Mouse (Mus musculus): ENCODE measurements around the gene Zc3h12c.

The Zc3h12c gene

DNA sequence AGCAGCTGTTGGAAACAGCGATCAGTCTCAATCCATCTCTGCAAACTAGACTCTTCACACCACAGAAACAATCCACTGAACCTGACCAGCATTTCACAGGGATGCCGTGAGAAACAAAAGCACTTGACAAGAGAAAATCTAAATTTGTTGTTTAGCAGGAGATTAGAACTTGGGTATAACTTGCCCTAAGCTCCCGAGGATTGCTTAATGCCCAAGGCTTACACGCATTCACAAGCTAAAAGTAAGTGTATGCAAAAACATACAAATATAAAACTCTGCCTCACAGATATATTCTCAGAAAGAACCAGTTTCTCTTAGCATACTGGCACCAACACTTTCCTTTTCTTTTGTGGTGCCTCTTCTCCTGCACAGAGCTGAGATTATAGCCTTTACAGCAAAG lies 19.5 kb downstream of the Zc3h12c start:
- no peak for TF ChIP-seq GATA4 (IDR thresholded peaks at IDR 0.05; ENCODE audit: insufficient replicate concordance, low read length)

GRCm38 (mm10) chr9:52148311-52148710 lies 20.1 kb downstream of the Zc3h12c start:
- no peak for TF ChIP-seq GATA4 (IDR thresholded peaks at IDR 0.05; ENCODE audit: insufficient replicate concordance, low read length)

- TF ChIP-seq GATA4 (IDR thresholded peaks at IDR 0.05; ENCODE audit: insufficient replicate concordance, low read length) = no peak
Measured at GRCm38 (mm10) chr9:52146241-52146640, 22.1 kb downstream of the Zc3h12c start.

- no peak for TF ChIP-seq GATA4 (IDR thresholded peaks at IDR 0.05; ENCODE audit: insufficient replicate concordance, low read length)
Measured at GRCm38 (mm10) chr9:52132771-52133170, 35.6 kb downstream of the Zc3h12c start.

DNA sequence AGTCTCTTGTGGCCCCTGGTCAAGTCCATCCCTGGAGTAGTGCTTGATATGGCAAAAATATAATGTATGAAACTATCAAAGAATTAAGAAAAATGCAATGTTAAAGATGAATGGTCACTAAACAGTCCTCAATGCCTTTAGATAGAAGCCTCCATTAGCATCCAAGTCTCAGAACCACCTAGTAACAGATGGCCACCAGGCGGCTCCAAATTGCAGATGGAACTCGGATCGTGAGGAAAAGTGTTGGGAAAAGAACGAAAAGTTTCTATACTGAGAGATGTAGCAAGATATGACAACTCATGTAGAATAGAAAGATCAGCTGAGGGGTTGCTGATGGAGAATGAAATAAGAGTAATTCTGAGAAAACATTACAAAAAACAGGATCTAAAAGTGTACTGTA lies 38.0 kb downstream of the Zc3h12c start:
- TF ChIP-seq GATA4 (IDR thresholded peaks at IDR 0.05; ENCODE audit: insufficient replicate concordance, low read length) = no peak

- TF ChIP-seq GATA4 (IDR thresholded peaks at IDR 0.05; ENCODE audit: insufficient replicate concordance, low read length) = no peak
Measured at GRCm38 (mm10) chr9:52125225-52125624, 43.1 kb downstream of the Zc3h12c start.

GRCm38 (mm10) chr9:52119212-52119611 lies 49.2 kb downstream of the Zc3h12c start:
- no peak for TF ChIP-seq GATA4 (IDR thresholded peaks at IDR 0.05; ENCODE audit: insufficient replicate concordance, low read length)

DNA sequence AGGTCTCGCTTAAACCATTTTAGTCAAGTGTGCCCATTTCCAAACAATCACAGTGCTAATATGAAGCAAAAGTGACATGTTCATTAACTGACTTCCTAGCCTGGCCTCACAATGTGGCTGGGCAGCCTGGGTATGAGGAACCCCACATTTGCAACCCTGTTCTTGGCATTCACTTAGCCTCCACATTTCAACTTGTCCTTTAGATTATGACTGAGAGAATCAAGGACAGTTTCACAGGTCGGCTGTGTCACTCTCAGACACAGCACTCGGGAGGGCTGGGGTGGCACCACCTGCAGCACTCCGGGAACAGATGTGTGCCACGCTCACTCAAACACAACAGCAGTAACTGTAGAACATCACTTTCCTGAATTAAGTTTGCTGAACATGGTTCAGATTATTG lies 55.3 kb downstream of the Zc3h12c start:
- TF ChIP-seq GATA4 (IDR thresholded peaks at IDR 0.05; ENCODE audit: insufficient replicate concordance, low read length) = no peak

DNA sequence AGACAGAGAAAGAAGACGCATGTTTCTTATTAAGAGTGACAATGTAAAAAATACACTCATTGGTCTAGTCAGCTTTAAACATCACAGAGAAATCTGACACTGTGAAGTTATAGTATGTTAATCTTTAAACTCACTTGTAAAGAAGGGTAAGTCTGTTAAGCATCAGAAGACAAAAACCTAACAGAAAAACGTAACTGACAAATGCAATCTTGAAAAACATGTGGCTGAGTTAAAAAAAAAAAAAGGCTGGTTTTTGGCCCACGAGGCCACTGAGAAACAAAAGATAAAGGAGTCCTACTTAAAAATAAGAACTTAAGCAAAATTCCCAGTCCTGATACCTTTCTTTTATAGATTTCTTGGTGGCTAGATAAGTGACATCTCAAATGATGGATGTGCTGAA lies 57.6 kb downstream of the Zc3h12c start:
- TF ChIP-seq GATA4 (IDR thresholded peaks at IDR 0.05; ENCODE audit: insufficient replicate concordance, low read length) = no peak

DNA sequence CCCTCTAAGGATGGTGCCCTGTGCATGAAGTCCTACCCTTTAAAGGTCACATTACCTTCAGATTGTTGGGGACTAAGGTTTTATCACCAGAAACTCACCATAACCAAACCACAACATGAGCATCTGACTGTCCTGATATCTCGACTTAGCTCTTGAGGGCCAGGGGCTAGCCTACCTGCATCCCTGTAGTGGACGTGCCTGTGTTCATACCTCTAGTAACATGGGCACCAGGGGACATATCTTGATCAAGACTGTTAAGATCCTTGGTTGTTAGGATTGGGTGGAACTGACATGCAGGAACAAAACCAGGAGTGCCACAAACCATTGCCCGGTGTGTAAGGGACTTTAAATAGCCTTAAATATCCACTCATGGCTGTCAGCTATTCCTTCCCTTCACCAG lies 61.2 kb downstream of the Zc3h12c start:
- no peak for TF ChIP-seq GATA4 (IDR thresholded peaks at IDR 0.05; ENCODE audit: insufficient replicate concordance, low read length)

DNA sequence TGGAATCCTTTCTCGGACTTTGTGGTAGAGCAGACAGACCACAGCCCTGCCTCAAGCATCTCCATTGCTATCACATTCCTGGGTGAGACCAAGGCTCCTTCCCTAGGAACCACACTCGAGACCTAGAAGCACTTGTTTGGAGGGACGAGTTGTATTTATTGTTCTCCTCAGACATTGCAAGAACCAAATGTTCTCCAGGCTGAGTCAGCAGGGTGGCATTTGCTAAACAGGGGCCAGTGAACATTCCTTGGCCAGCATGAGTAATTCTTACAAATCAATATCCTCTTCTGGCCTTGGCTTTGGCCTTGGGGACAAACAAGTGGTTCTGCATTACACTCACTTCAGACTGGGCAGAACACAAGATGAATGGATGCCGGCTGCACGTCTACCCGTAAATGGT lies 62.9 kb downstream of the Zc3h12c start:
- no peak for TF ChIP-seq GATA4 (IDR thresholded peaks at IDR 0.05; ENCODE audit: insufficient replicate concordance, low read length)

DNA sequence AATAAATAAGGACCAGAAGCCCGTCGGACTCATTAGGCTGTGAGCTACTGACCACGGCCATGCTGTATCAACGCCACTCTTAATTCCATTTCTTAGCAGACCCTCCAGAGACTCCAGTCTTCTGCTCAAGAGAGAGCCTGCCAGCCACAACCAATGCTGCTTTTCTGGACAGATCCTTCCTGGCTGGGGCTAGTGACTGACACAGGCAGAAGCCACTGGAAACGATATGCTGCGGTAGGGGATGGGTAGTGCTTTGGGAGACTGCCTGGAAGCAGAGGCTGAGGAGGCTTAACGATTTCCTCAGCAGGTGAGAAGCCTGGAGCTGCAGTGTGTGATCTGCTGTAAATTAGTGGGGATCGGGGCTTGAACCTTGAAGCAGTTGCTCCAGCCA lies 64.2 kb downstream of the Zc3h12c start:
- TF ChIP-seq GATA4 (IDR thresholded peaks at IDR 0.05; ENCODE audit: insufficient replicate concordance, low read length) = no peak

- no peak for TF ChIP-seq GATA4 (IDR thresholded peaks at IDR 0.05; ENCODE audit: insufficient replicate concordance, low read length)
Measured at GRCm38 (mm10) chr9:52103448-52104224, 64.7 kb downstream of the Zc3h12c start.

DNA sequence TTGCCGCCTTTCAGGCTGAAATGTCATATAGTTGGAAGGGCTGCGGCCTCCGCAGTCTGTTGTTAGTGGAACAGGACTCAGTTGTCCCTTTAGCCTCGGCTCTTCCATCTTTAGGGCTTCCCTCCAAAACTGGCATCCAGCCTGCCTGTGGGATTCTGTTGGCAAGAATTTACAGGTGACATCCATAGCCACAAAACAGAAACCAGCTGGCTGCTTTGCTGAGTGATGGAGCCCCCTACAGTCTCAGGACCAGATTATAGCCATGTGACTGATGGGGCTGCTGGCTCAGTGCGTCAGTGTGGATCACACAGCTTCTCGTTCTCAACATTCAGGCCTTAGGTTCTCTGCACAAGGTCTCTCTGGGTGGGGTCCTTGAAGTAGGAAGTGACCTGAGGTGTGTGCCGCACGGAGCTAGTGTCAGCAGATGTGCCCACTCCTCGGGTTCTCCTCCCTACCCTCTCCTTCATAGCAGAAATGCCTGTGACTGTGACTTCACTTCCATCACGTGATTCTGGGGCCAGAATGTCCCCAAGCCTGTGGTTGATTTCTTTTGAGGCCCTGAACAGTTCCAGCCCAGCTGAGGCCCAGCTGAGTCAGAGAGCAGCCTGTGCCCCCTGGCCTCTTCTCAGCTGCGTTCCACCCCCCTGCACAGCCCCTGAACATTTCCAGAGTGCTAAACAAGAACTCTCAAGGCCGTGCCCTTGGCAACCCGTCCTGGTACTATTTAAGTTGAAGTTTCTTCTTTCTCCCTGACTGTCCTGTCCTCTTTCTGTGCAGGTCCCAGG lies 66.1 kb downstream of the Zc3h12c start:
- no peak for TF ChIP-seq GATA4 (IDR thresholded peaks at IDR 0.05; ENCODE audit: insufficient replicate concordance, low read length)

DNA sequence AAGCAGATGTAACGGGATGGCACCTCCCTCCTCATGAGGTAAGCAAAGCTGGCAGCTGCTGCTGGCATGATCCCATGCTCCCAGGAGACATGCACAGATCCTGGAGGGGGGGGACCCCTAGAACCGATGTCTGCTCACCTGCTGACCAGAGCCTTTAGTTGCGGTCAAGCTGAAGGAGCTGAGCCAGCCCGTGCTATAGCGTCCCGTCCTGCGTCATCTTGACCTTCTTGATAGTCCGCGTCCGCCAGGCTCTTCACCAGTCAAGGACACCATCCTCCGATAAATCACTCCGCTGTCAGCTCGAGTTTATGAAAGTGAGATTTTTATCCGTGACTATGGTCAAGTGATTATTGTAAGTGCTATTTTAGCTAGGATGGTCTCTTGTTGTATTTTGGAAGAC lies 67.9 kb downstream of the Zc3h12c start:
- TF ChIP-seq GATA4 (IDR thresholded peaks at IDR 0.05; ENCODE audit: insufficient replicate concordance, low read length) = no peak

DNA sequence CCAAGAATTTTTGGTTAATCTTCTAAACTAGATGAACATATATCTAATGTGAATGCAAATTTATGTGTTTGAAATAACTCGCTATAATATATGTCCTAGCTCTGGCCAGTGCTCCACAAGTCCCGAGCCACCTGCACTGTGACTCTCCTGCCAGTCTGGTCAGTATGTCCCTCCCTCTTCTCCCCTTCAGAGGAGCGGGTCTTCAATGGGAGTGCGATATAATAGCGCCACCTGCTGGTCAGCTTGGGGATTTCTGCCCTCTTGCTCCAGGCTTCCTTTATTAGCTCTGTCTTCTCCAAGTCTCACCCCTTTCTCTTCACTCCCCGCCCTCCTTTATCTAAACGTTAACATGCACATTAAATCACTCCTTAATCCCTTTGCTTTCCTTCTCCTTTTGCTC lies 69.8 kb downstream of the Zc3h12c start:
- TF ChIP-seq GATA4 (IDR thresholded peaks at IDR 0.05; ENCODE audit: insufficient replicate concordance, low read length) = no peak

All from liver, adult (tissue).